Mouse (Mus musculus): ENCODE results near the gene S100a11. TPM values are rescaled to one million over a fixed set of nuclear protein-coding genes. Genes with fewer than 3 reads are reported as not detected.

S100a11 gene
- total RNA-seq (2012; rRNA removed) (not detected in 2 replicates), polyA plus RNA-seq (2012; ENCODE audit: insufficient read depth in 1 of 2, insufficient read length in 2 of 2, low read depth in 1 of 2, low replicate concordance in 2 of 2, missing spikeins in 1 of 2) (under 1 TPM in 1 of 2 experiments, not detected in 1; 0.32 TPM)

DNA sequence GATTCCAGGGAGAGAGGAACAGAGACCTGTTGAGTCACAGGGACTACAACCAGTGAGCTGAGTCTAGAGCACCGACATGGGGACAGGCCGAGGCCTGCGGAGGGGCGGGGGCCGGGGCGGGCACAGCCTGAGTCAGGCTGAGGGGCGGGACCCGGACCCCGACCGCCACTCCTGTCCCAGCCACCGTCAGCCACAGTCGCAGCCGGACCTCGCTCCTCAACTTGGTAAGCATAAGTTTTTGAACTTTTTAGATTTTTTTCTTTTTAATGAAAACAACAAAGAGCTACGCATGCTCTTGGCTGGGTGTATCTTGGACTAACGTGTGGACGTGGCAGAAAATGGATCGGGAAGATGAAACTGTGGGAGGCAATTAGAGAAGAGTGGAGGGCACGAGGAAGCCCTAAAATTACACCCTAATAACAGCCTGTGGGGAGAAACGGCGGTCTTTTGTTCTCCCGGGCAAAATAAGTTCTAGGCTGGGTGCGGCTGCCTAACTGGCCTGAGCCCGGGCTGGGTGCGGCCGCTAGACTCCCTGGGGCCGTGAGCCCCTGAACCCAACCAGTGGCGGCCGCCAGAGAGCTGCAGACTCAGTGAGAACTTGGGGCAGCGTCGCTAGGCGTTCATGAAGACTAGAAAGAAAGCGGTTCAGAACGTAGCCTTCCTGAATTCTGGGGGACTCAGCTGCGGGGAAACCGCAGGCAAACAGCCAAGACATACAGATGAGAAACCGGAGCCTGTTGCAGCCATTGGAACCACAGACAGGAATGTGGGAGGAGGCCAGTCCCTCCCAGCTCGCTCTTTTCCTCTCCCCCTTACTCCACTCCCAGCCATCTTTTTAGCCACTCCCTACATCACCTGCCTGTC, at the start of gene S100a11:
TSS of gene S100a11 (plus strand) at position 159 of the 864 bp plus-strand sequence.
- no peak for TF ChIP-seq ZMIZ1 (IDR thresholded peaks at IDR 0.05; ENCODE audit: low read depth, low read length)
- TF ChIP-seq CHD1 (IDR thresholded peaks at IDR 0.05; ENCODE audit: low read depth, low read length) = no peak
- TF ChIP-seq SMC3 (IDR thresholded peaks at IDR 0.05; ENCODE audit: low read depth, low read length) = no peak
- TF ChIP-seq ELF1 (IDR thresholded peaks at IDR 0.05; ENCODE audit: low read depth, low read length) = no peak
- TF ChIP-seq MAX (IDR thresholded peaks at IDR 0.05; ENCODE audit: low read length) = no peak
- no peak for TF ChIP-seq MEF2A (IDR thresholded peaks at IDR 0.05; ENCODE audit: extremely low read depth, insufficient replicate concordance, low read depth, low read length, poor library complexity, severe bottlenecking)
- no peak for TF ChIP-seq ETS1 (IDR thresholded peaks at IDR 0.05; ENCODE audit: low read depth, low read length)
- no peak for TF ChIP-seq TAL1 (IDR thresholded peaks at IDR 0.05; ENCODE audit: low read length)
- TF ChIP-seq RCOR1 (IDR thresholded peaks at IDR 0.05; ENCODE audit: low read depth, low read length) = no peak
- no peak for TF ChIP-seq JUND (IDR thresholded peaks at IDR 0.05; ENCODE audit: low read depth, low read length)
- no peak for TF ChIP-seq CTCF (IDR thresholded peaks at IDR 0.05 in 2 of 3, conservative IDR thresholded peaks at IDR 0.05 in 1 of 3; ENCODE audit: control insufficient read depth in 1 of 3, insufficient read depth in 1 of 3, low read depth in 2 of 3, low read length in 3 of 3, poor library complexity in 1 of 3, severe bottlenecking in 1 of 3)
- TF ChIP-seq CHD2 (IDR thresholded peaks at IDR 0.05; ENCODE audit: low read length) = no peak
- no peak for TF ChIP-seq TBP (IDR thresholded peaks at IDR 0.05; ENCODE audit: low read depth, low read length)
- TF ChIP-seq POLR2A (IDR thresholded peaks at IDR 0.05; ENCODE audit: control insufficient read depth in 1 of 2, insufficient read depth in 1 of 2, low read depth in 1 of 2, low read length in 2 of 2, poor library complexity in 1 of 2) = no peak
- no peak for TF ChIP-seq ZKSCAN1 (IDR thresholded peaks at IDR 0.05; ENCODE audit: low read depth, low read length)
- no peak for TF ChIP-seq E2F4 (IDR thresholded peaks at IDR 0.05; ENCODE audit: borderline replicate concordance, low read depth, low read length)
- no peak for TF ChIP-seq HCFC1 (IDR thresholded peaks at IDR 0.05; ENCODE audit: low read depth, low read length)
- no peak for TF ChIP-seq ZC3H11A (IDR thresholded peaks at IDR 0.05; ENCODE audit: low read depth, low read length)
- TF ChIP-seq MYB (IDR thresholded peaks at IDR 0.05; ENCODE audit: low read depth, low read length) = no peak
- H3K79me2 ChIP-seq (ENCODE audit: control insufficient read depth, insufficient read depth, low read length, poor library complexity) = no peaks in the 10 kb centered on the region
- no peaks in the 10 kb centered on the region for H3K9me3 ChIP-seq (replicated peaks; ENCODE audit: insufficient read depth, low read length)
- no peak within 1 kb of the TSS for H3K4me3 ChIP-seq (ENCODE audit: control insufficient read depth in 1 of 2, insufficient read depth in 1 of 2, low read depth in 2 of 2, low read length in 2 of 2)
- no peak within 1 kb of the TSS for H3K9ac ChIP-seq (ENCODE audit: control insufficient read depth, low read depth, low read length, poor library complexity, severe bottlenecking)
- no peaks in the 10 kb centered on the region for H3K27me3 ChIP-seq (ENCODE audit: control insufficient read depth in 1 of 2, insufficient read depth in 2 of 2, low read length in 2 of 2)
- H3K27ac ChIP-seq (ENCODE audit: control insufficient read depth, low read depth, low read length) = no peak within 1 kb of the TSS
- no peaks in the 10 kb centered on the region for H3K4me1 ChIP-seq (ENCODE audit: control insufficient read depth in 1 of 2, insufficient read depth in 2 of 2, low read length in 2 of 2)
- H3K36me3 ChIP-seq (ENCODE audit: control insufficient read depth in 1 of 2, insufficient read depth in 2 of 2, low read length in 2 of 2) = no peaks in the 10 kb centered on the region
- no peak for DNase-seq (ENCODE audit: low read depth, low spot score)

- no peaks in the 10 kb centered on the region for H3K9me3 ChIP-seq (replicated peaks; ENCODE audit: insufficient read depth, low read length)
- no peak overlapping the region for H3K4me3 ChIP-seq (ENCODE audit: control insufficient read depth in 1 of 2, insufficient read depth in 1 of 2, low read depth in 2 of 2, low read length in 2 of 2)
- H3K27ac ChIP-seq (ENCODE audit: control insufficient read depth, low read depth, low read length) = no peak overlapping the region
- no peaks in the 10 kb centered on the region for H3K4me1 ChIP-seq (ENCODE audit: control insufficient read depth in 1 of 2, insufficient read depth in 2 of 2, low read length in 2 of 2)
- DNase-seq (ENCODE audit: low read depth, low spot score) = no peak
- no peaks in the 10 kb centered on the region for H3K79me2 ChIP-seq (ENCODE audit: control insufficient read depth, insufficient read depth, low read length, poor library complexity)
- no peaks in the 10 kb centered on the region for H3K36me3 ChIP-seq (ENCODE audit: control insufficient read depth in 1 of 2, insufficient read depth in 2 of 2, low read length in 2 of 2)
- TF ChIP-seq GATA1 (IDR thresholded peaks at IDR 0.05; ENCODE audit: low read depth, low read length) (no peak), USF2 (IDR thresholded peaks at IDR 0.05; ENCODE audit: borderline replicate concordance in 1 of 2, insufficient read depth in 1 of 2, low read depth in 1 of 2, low read length in 2 of 2) (no peak), MAFK (IDR thresholded peaks at IDR 0.05; ENCODE audit: borderline replicate concordance, low read depth, low read length) (no peak), ZC3H11A (IDR thresholded peaks at IDR 0.05; ENCODE audit: low read depth, low read length) (no peak), ETS1 (IDR thresholded peaks at IDR 0.05; ENCODE audit: low read depth, low read length) (no peak), ZKSCAN1 (IDR thresholded peaks at IDR 0.05; ENCODE audit: low read depth, low read length) (no peak), TAL1 (IDR thresholded peaks at IDR 0.05; ENCODE audit: low read length) (no peak), CTCF (IDR thresholded peaks at IDR 0.05 in 2 of 3, conservative IDR thresholded peaks at IDR 0.05 in 1 of 3; ENCODE audit: control insufficient read depth in 1 of 3, insufficient read depth in 1 of 3, low read depth in 2 of 3, low read length in 3 of 3, poor library complexity in 1 of 3, severe bottlenecking in 1 of 3) (no peak), RCOR1 (IDR thresholded peaks at IDR 0.05; ENCODE audit: low read depth, low read length) (no peak), EP300 (IDR thresholded peaks at IDR 0.05; ENCODE audit: low read depth in 1 of 2, low read length in 2 of 2) (no peak), MYB (IDR thresholded peaks at IDR 0.05; ENCODE audit: low read depth, low read length) (no peak), CHD1 (IDR thresholded peaks at IDR 0.05; ENCODE audit: low read depth, low read length) (no peak), MXI1 (IDR thresholded peaks at IDR 0.05; ENCODE audit: low read depth, low read length) (no peak), GABPA (IDR thresholded peaks at IDR 0.05; ENCODE audit: low read depth, low read length) (no peak), ELF1 (IDR thresholded peaks at IDR 0.05; ENCODE audit: low read depth, low read length) (no peak), MAZ (IDR thresholded peaks at IDR 0.05; ENCODE audit: low read depth, low read length) (no peak), POLR2AphosphoS5 (IDR thresholded peaks at IDR 0.05; ENCODE audit: borderline replicate concordance, low read depth, low read length) (no peak)
- H3K9ac ChIP-seq (ENCODE audit: control insufficient read depth, low read depth, low read length, poor library complexity, severe bottlenecking) = no peak overlapping the region
- H3K27me3 ChIP-seq (ENCODE audit: control insufficient read depth in 1 of 2, insufficient read depth in 2 of 2, low read length in 2 of 2) = no peaks in the 10 kb centered on the region
Observed at GRCm38 (mm10) chr3:93480053-93480452, 40.2 kb upstream of the S100a11 start.

Measured in MEL (cell line).